Mouse (Mus musculus): Measurements from ENCODE around the gene Usp13. TPM values are rescaled to one million over a fixed set of nuclear protein-coding genes. Genes with fewer than 3 reads are reported as not detected.

Usp13 gene
- total RNA-seq (2021), result 100 to 1,000 TPM; 153 to 156 TPM

DNA sequence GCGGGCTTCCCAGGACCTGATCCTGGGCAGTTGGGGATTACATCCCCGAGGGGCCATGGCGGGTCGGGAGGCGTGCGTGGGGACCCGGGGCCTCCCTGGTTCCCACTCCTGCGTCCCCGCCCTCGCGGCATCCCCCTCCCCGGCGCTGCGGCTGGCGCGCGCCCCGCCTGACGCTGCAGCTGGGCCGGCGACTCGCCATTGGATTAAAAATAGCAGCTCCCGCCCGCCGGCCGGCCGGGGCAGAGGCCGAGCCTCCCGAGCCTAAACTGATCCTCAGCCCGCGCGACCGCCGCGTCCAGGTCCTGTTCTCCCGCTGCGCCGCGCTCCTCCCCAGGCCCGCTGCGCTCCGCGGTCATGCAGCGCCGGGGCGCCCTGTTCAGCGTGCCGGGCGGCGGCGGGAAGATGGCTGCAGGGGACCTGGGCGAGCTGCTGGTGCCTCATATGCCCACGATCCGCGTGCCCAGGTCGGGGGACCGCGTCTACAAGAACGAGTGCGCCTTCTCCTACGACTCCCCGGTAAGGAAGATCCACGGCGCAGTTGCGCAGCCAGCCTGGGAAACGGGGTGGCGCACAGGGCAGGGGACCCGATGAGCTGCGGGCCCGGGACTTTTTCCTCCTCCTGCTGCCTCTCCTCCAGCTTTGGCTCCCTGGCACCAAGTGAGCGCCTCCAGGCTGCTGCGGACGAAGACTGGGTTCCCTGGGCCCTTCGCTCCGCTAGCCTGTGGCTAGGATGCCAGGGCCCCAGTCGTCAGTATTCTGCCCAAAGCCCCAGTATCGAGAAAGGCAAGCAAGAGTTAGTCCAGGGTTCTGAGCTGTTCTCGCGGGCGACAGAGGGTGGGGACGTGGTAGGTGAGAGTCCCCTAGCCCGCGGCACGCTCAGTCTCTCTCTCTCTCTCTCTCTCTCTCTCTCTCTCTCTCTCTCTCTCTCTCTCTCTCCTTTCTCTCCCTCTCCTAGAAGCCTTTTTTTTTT, at the start of gene Usp13:
TSS of gene Usp13 (plus strand) at position 190 of the 970 bp plus-strand sequence.
- intact Hi-C loops (cut with DNase I), result loop anchor here (2.0 to 5.0 kb wide), 3 partner anchors 65 to 325 kb away; partner anchors contain the start of genes Mrpl47, Ndufb5 and Pex5l
- peak; percentile 85 to 90 for DNase-seq

DNA sequence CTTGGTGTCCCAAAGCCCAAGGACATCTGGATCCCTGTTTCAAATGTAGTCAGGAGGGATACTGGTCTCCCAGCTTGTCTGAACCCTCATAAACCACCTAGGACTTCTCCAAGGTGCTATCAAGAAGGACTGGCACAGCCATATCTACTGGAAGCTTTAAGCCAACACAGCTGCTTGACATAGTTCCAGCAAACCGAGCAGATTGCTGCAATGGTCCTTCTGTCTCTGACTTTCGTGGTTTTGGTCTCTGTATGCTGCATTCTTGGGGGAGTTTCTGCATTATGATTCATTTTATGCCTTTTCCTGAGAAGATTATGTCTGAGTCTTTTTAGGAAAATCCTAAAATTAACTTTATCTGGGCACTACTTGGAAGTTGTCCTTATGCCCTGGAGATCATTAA, 46.6 kb upstream of the Usp13 start:
- intact Hi-C loops (cut with DNase I), result no loop called here
- DNase-seq, result no peak

DNA sequence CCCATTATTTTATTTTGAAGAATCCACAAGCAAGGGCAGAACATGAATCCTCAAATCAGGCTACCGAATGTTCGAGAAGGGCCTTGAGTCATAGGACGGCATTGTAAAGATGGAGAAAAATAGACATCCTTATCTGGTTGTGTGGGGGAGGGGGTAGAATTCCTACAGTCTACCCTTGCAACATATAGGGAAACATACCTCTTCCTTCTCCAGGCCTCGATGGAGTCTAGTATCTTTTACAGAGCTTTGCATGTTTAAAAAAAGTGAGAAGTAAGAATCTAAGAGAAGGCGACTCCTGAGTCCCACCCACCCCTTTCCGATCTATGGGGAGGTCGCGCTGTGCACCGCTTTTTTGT, 367 bp upstream of the Usp13 start:
- intact Hi-C loops (cut with DNase I), result loop anchor here (5.0 kb wide), 2 partner anchors 65 to 325 kb away; partner anchors contain the start of gene Pex5l
- no peak for DNase-seq

DNA sequence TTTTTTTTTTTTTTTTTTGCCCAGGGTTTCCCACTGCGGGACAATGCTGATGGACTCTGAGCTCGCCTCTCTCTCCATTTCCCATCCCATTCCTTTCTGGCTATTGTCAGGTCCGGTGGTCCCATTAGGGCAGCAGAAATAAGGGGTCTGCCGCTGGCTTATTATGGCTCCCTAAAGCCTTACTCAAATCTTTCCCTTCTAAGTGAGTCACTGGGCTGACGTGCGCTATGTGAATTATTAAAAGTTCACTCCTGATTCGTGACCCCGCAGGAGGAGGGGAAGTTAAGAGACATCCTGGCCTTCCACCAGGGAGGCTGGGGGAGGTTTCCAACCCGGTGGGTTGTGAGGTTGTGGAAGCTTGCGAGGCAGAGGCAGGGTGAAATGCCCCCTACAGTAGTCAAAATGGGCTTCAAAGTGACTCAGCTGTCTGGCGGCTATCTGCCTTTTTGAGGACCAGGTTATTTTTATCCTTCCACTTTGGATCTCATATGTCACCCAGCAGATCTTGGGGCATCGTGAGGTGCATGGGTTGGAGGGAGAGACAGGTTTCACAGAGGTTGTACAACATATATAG, 1.1 kb downstream of the Usp13 start:
- DNase-seq, result peak; percentile 68 to 77
- intact Hi-C loops (cut with DNase I), result loop anchor here (2.0 to 5.0 kb wide), 3 partner anchors 66 to 324 kb away; partner anchors contain the start of genes Mrpl47, Ndufb5 and Pex5l

DNA sequence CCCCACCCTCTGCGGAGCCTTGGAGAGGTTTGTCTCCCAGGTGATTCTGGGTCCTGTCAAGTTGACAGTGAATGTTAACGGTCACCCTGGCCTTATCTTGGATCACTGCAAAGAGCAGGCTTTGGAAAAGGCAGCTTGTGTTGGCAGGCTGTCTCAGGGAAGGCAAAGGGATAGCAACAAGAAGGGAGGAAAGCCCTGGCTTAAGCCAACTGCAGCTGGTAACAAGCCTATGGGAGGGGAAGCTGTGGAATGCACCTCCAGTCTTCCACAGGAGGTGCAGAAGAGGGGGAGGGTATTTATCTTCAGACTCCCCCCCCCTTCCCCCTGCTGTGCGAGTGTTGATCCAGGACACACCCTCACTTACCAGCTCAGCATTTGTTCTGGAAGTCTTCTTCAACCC, 5.3 kb downstream of the Usp13 start:
- intact Hi-C loops (cut with DNase I), result loop anchor here (5.0 kb wide), 1 partner anchor 85 kb away; no protein-coding TSS in a partner anchor
- peak; percentile 74 to 75 for DNase-seq

DNA sequence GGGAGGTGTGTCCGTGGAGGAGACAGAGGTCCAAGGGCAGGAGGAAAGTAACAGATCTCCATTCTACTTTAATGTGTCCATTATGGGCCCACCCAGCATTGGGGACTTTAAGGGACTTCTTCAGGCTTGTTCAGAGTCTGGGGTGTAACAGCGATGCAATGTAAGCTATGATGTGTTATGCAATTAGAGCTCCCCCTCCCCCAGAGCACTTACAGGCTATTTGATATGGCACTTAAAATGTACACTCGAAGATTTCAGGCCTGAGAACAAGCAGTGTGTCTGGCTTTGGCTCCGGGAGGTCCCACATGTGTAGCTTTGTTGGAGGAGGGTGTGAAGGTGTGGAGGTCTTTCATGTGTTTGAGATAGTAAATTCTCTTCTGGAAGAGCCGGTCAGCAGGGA, 7.6 kb downstream of the Usp13 start:
- intact Hi-C loops (cut with DNase I), result loop anchor here (5.0 kb wide), 1 partner anchor 82 kb away; no protein-coding TSS in a partner anchor
- DNase-seq, result no peak

DNA sequence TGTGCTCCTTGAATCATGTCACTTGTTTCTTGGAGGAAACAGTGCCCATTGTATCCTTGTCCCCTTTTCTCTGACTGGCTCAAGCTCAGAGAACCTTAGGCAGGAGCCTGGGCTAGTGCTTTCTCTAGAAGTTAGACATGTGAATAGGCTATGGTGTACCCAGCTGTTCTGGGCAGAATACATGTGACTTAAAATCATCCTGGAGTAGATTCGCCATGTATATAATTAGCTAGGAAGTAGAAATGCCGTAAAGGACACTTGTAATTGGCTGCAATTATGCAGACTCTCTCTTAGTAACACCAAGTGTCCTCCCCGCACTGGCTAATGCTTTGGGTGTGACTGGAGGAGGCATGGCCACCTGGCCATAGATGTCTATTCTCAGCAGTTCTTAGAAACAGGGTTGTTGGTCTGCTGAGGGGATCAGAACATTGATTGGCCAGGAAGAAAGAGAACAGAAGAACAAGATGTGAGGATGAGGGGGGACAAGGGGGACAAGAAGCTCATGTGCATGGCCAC, 8.7 kb downstream of the Usp13 start:
- intact Hi-C loops (cut with DNase I), result no loop called here
- DNase-seq, result no peak

DNA sequence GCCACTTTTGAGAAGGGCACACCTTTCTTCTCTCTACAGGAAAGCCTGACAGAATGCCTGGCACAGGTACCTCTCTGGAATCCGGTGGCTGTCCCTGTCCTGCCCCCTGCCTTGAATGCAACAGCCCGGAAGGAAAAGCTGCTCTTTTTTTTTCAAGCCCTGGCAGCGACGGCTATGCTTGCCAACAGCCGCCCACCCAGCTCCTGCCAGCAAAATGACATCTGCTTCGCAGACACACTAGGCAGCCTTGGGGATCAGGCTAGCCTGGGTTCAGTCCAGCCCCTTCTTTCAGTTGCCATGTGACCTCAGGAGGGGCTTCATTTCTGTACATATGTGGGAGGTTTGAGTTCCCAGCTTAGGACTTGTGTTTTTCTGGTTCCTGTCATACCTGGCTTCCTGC, 9.4 kb downstream of the Usp13 start:
- intact Hi-C loops (cut with DNase I), result no loop called here

DNA sequence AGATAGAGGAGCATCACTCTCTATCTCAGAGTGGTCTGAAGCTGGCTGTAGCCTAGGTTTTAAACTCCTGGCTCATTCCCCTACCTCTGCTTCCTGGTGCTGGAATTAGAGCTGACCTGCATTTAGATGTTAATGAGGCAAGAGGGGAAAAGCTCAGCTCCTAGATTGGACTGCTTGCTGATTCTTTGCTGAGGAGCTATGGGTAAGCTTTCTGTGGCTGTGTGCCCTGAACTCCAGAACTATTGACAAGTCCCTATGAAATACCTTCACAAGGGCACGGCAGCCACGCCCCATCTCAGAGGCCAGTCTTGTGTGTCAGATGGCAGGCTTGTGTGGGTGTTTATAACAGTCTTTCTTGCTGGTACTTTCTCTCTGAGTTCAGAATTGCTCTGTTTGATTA, 16.5 kb downstream of the Usp13 start:
- DNase-seq, result no peak
- intact Hi-C loops (cut with DNase I), result no loop called here

More for the DNA sequence above, 9.4 kb downstream of the Usp13 start:
- DNase-seq, result peak in 1 of 2 experiments; percentile 32

DNA sequence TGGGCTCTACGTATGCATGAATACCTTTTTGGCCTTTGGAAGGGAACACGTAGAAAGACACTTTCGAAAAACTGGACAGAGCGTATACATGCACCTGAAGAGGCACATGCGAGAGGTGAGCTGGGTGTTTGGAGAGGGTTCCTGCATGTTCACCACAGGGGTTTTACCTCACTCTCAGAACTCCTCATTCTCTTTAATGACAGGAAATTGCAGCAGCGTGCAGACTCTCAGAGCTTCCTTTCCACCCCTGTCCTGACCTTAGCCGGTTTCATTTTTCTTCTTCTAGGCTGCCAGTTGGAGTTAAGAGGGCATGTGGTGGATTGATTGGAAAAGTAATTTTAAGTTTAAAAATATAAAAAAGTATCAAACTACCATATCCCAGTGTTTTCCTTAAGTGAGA, 20.5 kb downstream of the Usp13 start:
- intact Hi-C loops (cut with DNase I), result no loop called here
- DNase-seq, result no peak

DNA sequence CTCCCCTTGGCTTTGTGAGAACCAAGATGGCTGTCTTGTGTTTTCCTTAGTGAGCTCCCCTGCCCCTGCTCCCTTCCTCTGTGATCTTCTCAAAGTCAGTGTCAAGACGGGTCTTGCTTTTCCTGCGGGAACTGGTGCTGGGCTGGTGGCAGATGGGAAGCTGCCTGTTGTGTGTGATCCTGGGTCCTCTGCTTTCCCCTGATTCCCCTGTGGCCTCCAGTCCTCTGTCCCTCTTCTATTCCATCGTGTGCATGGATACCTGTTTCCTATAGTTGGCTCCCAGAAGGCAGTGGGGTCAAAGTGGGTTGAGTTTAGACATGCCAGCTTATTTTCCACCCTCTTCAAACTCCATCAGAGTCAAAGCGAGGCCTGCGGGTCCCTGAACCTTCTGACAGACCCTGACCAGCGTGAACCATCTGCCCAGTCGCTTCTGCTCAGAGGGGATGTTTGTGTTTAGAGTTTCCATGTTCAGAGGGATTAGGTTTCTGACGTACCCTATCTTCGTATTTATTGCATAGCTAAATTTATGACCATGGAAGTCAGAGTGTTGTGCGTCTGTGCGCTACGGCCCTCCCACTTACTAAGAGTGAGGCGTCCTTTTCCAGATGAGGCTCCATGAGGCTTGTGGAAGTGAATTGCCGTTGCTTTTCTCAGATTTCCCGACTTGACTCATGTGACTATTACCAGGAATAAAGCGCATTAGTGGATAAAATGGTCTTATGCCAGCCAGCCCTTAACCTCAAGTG, 39.2 kb downstream of the Usp13 start:
- intact Hi-C loops (cut with DNase I), result no loop called here
- DNase-seq, result no peak

DNA sequence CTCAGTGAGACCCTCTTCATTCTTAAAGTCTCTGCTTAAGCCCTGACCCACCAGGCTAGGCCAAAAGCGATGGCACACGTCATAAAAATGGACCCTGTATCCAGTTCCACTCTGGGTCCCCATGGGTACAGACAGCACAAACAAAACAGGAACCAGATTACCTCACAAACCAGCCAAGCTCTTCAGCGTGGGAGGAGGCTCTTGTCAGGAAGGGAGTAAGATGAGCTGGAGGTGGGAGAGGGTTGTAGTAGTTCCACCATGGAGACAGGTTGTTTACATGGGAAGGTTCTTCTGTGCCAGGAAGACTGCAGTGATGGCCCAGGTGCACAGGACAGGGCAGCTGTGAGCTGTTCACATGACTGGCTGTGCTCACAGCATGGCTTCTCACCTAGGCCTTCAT, 53.7 kb downstream of the Usp13 start:
- peak; percentile 35 to 46 for DNase-seq
- intact Hi-C loops (cut with DNase I), result no loop called here

DNA sequence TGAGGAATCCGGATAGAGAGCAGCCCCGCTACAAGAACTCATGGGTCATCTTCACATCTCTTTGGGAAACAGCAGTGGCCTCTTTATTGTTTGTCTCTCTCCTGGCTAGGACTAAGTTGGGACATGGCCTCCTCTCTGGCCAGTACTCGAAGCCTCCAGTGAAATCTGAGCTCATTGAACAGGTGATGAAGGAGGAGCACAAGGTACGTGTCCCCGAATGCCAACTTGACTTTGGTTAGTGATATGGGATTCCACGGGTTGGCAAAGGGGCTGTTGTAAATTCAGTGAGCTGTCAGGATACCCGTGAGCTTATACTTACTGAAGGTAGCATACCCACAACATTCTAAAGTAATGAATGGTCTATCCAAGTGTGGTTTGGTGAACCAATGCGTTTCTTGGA, 69.0 kb downstream of the Usp13 start:
- intact Hi-C loops (cut with DNase I), result no loop called here
- DNase-seq, result no peak

DNA sequence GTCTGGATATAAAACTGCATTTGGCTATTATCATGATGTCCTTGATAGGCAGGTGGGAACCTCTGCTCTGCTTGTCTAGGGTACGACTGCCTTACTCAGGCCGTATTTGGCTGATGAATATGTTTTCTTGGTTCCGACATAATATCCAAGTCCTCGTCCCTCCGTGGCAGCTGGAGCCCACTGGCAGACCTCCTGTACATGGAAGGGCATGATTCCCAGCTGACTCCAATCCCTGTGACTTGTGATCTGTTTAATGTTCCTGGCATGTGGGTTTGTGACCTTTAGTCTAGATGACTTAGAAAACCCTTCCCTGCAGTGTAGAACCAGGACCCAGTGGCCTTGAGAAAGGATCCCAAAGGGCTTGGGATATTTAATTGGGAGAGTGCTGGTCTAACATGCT, 71.5 kb downstream of the Usp13 start:
- DNase-seq, result peak; percentile 10 to 33
- intact Hi-C loops (cut with DNase I), result no loop called here

DNA sequence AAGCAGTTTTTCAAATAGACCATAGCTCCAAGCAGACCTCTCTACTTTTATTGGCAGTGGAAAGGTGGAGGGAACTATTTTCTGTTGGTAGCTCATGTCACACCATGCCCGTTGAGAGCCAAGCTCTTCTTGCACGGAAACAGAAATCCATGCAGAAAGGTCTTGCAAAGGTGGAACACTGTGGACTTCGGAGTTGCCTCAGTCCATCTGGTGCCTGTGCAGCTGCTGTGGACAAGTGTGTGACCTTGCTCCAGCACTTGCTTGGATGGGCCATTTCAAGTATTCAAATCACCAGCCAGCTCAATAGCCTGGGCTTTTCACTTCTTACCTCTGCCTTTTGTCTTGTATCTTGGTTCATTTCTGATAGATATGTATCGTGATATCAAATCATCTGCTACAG, 72.8 kb downstream of the Usp13 start:
- DNase-seq, result no peak
- intact Hi-C loops (cut with DNase I), result no loop called here

DNA sequence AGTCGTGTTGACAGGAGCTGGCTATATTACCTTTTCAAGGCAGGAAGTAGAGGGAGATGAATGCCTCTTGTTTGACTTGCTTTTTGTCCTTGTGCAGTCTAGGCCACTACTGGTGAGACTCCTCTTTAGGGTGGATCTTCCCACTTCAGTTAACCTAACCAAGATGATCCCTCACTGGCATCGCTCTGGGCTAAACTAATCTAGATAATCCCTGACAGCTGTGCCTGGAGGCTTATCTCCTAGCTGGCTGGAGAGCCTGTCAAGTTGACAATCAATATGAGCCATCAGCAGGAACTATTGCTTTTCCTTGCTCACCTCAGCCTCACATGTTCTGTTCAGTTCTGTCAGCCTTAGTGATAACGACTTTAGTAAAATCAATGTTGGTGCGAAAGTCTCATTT, 86.1 kb downstream of the Usp13 start:
- intact Hi-C loops (cut with DNase I), result no loop called here
- DNase-seq, result no peak

DNA sequence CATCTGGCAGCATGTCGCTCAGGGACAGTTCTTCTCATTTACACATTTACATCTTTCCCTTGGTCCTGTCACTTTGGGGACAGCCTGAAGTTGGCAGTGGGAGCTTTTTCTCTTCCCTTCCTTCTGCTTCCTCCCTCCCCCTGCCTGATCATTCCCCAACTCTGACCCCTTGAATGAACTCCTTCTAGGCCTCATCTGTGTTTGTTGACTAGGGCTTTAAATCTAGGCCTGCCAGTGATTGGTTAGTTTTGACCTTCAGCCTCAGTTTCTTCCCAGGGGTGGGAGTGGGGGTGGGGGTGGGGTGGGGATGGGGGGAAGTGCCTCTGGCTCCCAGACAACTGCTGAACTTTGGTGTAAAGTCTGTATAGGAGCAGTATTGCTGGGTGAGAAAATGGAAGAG, 87.3 kb downstream of the Usp13 start:
- intact Hi-C loops (cut with DNase I), result no loop called here
- no peak for DNase-seq

DNA sequence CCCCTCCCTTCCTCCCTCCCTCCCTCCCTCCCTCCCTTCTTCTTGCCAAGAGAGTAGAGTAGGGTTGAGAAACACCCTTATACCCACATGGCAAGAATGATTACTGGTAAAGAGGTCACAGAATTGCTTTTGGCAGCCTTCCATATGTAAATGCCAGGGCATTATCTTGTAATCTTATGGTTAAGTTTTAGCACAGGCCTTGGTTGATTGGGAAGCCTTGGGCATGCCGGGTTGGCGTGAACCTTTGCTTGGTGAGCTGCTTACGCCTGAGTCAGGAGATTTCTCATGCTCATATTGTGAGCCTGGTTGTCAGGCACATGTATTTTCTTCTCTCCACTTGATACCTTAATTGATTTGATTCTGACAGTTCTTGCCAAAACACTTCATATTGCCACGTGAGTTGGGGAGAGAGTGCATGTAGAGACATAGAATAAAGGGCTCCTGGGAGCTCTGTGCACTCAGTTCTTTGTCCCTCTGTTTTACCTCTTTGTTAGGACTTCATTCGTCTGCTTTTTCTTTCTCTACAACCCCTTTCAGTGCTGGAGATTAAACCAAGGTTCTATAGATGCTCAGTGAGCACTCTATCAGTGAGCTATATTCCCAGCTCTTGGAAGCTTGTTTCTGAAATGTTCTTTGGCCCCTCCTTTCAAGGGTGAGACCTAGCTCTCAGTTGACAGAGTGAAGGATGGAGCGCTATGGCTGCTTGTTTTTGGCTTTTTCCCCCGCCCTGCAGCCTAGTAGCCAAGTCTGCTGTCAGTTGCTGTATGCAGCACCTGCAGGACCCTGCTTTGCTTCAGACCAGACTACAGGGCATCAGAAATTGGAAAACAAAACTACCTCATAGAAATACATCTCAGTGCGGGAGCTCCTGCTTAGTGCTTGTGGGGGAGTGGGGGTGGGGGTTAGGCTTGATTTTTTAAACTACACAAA, 88.8 kb downstream of the Usp13 start:
- intact Hi-C loops (cut with DNase I), result loop anchor here (5.0 kb wide), 1 partner anchor 84 kb away; no protein-coding TSS in a partner anchor

DNA sequence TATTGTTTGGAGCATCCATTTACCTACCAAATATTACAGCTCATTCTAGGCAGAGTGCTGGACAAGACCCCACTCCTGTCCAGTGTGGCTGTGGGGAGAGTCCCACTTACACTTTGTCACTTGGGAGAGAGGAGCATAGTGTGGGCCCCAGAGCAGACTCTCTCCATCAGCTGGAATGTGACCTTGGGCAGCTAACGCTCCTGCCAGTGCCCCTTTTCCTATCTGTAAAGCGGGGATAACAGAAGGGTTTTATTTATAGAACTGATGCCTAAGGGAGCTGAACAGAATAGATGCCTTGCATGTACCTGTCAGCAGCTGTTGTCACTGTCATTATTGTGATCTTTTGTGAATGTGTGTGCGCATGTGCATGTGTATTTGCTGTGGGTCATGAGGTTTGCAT, 91.1 kb downstream of the Usp13 start:
- intact Hi-C loops (cut with DNase I), result loop anchor here (5.0 kb wide), 1 partner anchor 86 kb away; no protein-coding TSS in a partner anchor
- DNase-seq, result peak; percentile 22 to 44

More for the DNA sequence above, 88.8 kb downstream of the Usp13 start:
- no peak for DNase-seq
